Mouse (Mus musculus): ENCODE data around the gene Hoxd4.

- TF ChIP-seq CTCF (IDR thresholded peaks at IDR 0.05; ENCODE audit: control insufficient read depth, insufficient read depth, insufficient read length), result no peak
- no peak for TF ChIP-seq MYOG (IDR thresholded peaks at IDR 0.05; ENCODE audit: control insufficient read depth, extremely low read depth, insufficient read length)
- no peak for TF ChIP-seq MAX (IDR thresholded peaks at IDR 0.05)
- no peak for TF ChIP-seq CEBPB (IDR thresholded peaks at IDR 0.05; ENCODE audit: low read depth)
- TF ChIP-seq MYOD1 (IDR thresholded peaks at IDR 0.05; ENCODE audit: control insufficient read depth, insufficient read length, low read depth), result no peak
Observed at GRCm38 (mm10) chr2:74699664-74700545, 11.8 kb upstream of the Hoxd4 start.

All from C2C12 (cell line).